Mouse (Mus musculus): Measurements from ENCODE around the gene Snx21. TPM values are rescaled to one million over a fixed set of nuclear protein-coding genes. Genes with fewer than 3 reads are reported as not detected.

The Snx21 gene
- polyA plus RNA-seq, 1 experiment from 2014 or later = 41.4 TPM

GRCm38 (mm10) chr2:164752454-164752853 is 33.2 kb upstream of the Snx21 start:
- Histone ChIP-seq H3K4me2 (ENCODE audit: low read length) (no peak overlapping the region), H3K9me3 (replicated peaks; ENCODE audit: control insufficient read depth, low read length, poor library complexity, severe bottlenecking) (no peaks in the 10 kb centered on the region), H3K9ac (ENCODE audit: low read depth, low read length) (no peak overlapping the region), H3K27ac (ENCODE audit: low read length) (no peak overlapping the region), H3K4me1 (ENCODE audit: control insufficient read depth, insufficient read depth, low read length) (peaks cover 8% of the 10 kb centered on the region), H3K36me3 (ENCODE audit: control insufficient read depth, insufficient read depth, low read length) (peaks cover 29% of the 10 kb centered on the region), H3K4me3 (ENCODE audit: low read depth, low read length) (no peak overlapping the region), H3K27me3 (ENCODE audit: control insufficient read depth, insufficient read depth, low read depth, low read length) (no peaks in the 10 kb centered on the region)
- ATAC-seq = no peak
- 96% methylated on average over 2 of the region's 2 CpGs for WGBS

GRCm38 (mm10) chr2:164754105-164754504 is 31.5 kb upstream of the Snx21 start:
- no peak for ATAC-seq
- WGBS = 91% methylated on average over 11 of the region's 11 CpGs
- no peaks in the 10 kb centered on the region for H3K9me3 ChIP-seq (replicated peaks; ENCODE audit: control insufficient read depth, low read length, poor library complexity, severe bottlenecking)

GRCm38 (mm10) chr2:164754800-164755199 is 30.8 kb upstream of the Snx21 start:
- no peak for ATAC-seq
- Histone ChIP-seq H3K4me2 (ENCODE audit: low read length) (no peak overlapping the region), H3K9ac (ENCODE audit: low read depth, low read length) (no peak overlapping the region), H3K4me3 (ENCODE audit: low read depth, low read length) (no peak overlapping the region), H3K4me1 (ENCODE audit: control insufficient read depth, insufficient read depth, low read length) (no peaks in the 10 kb centered on the region), H3K27me3 (ENCODE audit: control insufficient read depth, insufficient read depth, low read depth, low read length) (no peaks in the 10 kb centered on the region), H3K9me3 (replicated peaks; ENCODE audit: control insufficient read depth, low read length, poor library complexity, severe bottlenecking) (no peaks in the 10 kb centered on the region), H3K27ac (ENCODE audit: low read length) (no peak overlapping the region), H3K36me3 (ENCODE audit: control insufficient read depth, insufficient read depth, low read length) (peaks cover 36% of the 10 kb centered on the region)
- 92% methylated on average over 2 of the region's 2 CpGs for WGBS

More at GRCm38 (mm10) chr2:164754105-164754504, 31.5 kb upstream of the Snx21 start:
- H3K27ac ChIP-seq (ENCODE audit: low read length) = no peak overlapping the region
- no peak overlapping the region for H3K4me3 ChIP-seq (ENCODE audit: low read depth, low read length)
- H3K4me1 ChIP-seq (ENCODE audit: control insufficient read depth, insufficient read depth, low read length) = no peaks in the 10 kb centered on the region
- H3K27me3 ChIP-seq (ENCODE audit: control insufficient read depth, insufficient read depth, low read depth, low read length) = no peaks in the 10 kb centered on the region
- H3K9ac ChIP-seq (ENCODE audit: low read depth, low read length) = no peak overlapping the region
- peaks cover 34% of the 10 kb centered on the region for H3K36me3 ChIP-seq (ENCODE audit: control insufficient read depth, insufficient read depth, low read length)
- H3K4me2 ChIP-seq (ENCODE audit: low read length) = no peak overlapping the region

- no peak for ATAC-seq
- H3K4me1 ChIP-seq (ENCODE audit: control insufficient read depth, insufficient read depth, low read length) = no peaks in the 10 kb centered on the region
- H3K27me3 ChIP-seq (ENCODE audit: control insufficient read depth, insufficient read depth, low read depth, low read length) = no peaks in the 10 kb centered on the region
- H3K36me3 ChIP-seq (ENCODE audit: control insufficient read depth, insufficient read depth, low read length) = peaks cover 43% of the 10 kb centered on the region
- H3K9me3 ChIP-seq (replicated peaks; ENCODE audit: control insufficient read depth, low read length, poor library complexity, severe bottlenecking) = no peaks in the 10 kb centered on the region
- H3K4me2 ChIP-seq (ENCODE audit: low read length) = no peak overlapping the region
- H3K9ac ChIP-seq (ENCODE audit: low read depth, low read length) = no peak overlapping the region
- no peak overlapping the region for H3K27ac ChIP-seq (ENCODE audit: low read length)
- H3K4me3 ChIP-seq (ENCODE audit: low read depth, low read length) = no peak overlapping the region
- WGBS = 93% methylated on average over 11 of the region's 11 CpGs
These were observed 27.8 kb upstream of the Snx21 start for GRCm38 (mm10) chr2:164757841-164758240.

- H3K9me3 ChIP-seq (replicated peaks; ENCODE audit: control insufficient read depth, low read length, poor library complexity, severe bottlenecking) = no peaks in the 10 kb centered on the region
- no peak overlapping the region for H3K4me2 ChIP-seq (ENCODE audit: low read length)
- 89% methylated on average over 1 of the region's 1 CpGs for WGBS
- H3K4me1 ChIP-seq (ENCODE audit: control insufficient read depth, insufficient read depth, low read length) = no peaks in the 10 kb centered on the region
- no peak overlapping the region for H3K9ac ChIP-seq (ENCODE audit: low read depth, low read length)
- no peaks in the 10 kb centered on the region for H3K27me3 ChIP-seq (ENCODE audit: control insufficient read depth, insufficient read depth, low read depth, low read length)
- H3K4me3 ChIP-seq (ENCODE audit: low read depth, low read length) = no peak overlapping the region
- no peak for ATAC-seq
- H3K27ac ChIP-seq (ENCODE audit: low read length) = no peak overlapping the region
- H3K36me3 ChIP-seq (ENCODE audit: control insufficient read depth, insufficient read depth, low read length) = peaks cover 43% of the 10 kb centered on the region
These were observed 26.9 kb upstream of the Snx21 start for GRCm38 (mm10) chr2:164758692-164759091.

GRCm38 (mm10) chr2:164760059-164760833 is 25.4 kb upstream of the Snx21 start:
- Histone ChIP-seq H3K9me3 (replicated peaks; ENCODE audit: control insufficient read depth, low read length, poor library complexity, severe bottlenecking) (no peaks in the 10 kb centered on the region), H3K4me2 (ENCODE audit: low read length) (no peak overlapping the region), H3K36me3 (ENCODE audit: control insufficient read depth, insufficient read depth, low read length) (peaks cover 42% of the 10 kb centered on the region), H3K27me3 (ENCODE audit: control insufficient read depth, insufficient read depth, low read depth, low read length) (no peaks in the 10 kb centered on the region), H3K4me3 (ENCODE audit: low read depth, low read length) (no peak overlapping the region), H3K4me1 (ENCODE audit: control insufficient read depth, insufficient read depth, low read length) (no peaks in the 10 kb centered on the region), H3K27ac (ENCODE audit: low read length) (no peak overlapping the region), H3K9ac (ENCODE audit: low read depth, low read length) (no peak overlapping the region)
- no peak for ATAC-seq
- 82% methylated on average over 4 of the region's 4 CpGs for WGBS

GRCm38 (mm10) chr2:164761502-164761901 is 24.1 kb upstream of the Snx21 start:
- H3K4me2 ChIP-seq (ENCODE audit: low read length) = no peak overlapping the region
- H3K27me3 ChIP-seq (ENCODE audit: control insufficient read depth, insufficient read depth, low read depth, low read length) = no peaks in the 10 kb centered on the region
- no peaks in the 10 kb centered on the region for H3K9me3 ChIP-seq (replicated peaks; ENCODE audit: control insufficient read depth, low read length, poor library complexity, severe bottlenecking)
- no peaks in the 10 kb centered on the region for H3K4me1 ChIP-seq (ENCODE audit: control insufficient read depth, insufficient read depth, low read length)
- WGBS = 97% methylated on average over 2 of the region's 2 CpGs
- H3K4me3 ChIP-seq (ENCODE audit: low read depth, low read length) = no peak overlapping the region
- H3K27ac ChIP-seq (ENCODE audit: low read length) = no peak overlapping the region
- H3K9ac ChIP-seq (ENCODE audit: low read depth, low read length) = no peak overlapping the region
- peaks cover 30% of the 10 kb centered on the region for H3K36me3 ChIP-seq (ENCODE audit: control insufficient read depth, insufficient read depth, low read length)
- no peak for ATAC-seq

GRCm38 (mm10) chr2:164761971-164762370 is 23.7 kb upstream of the Snx21 start:
- Histone ChIP-seq H3K4me1 (ENCODE audit: control insufficient read depth, insufficient read depth, low read length) (no peaks in the 10 kb centered on the region), H3K27me3 (ENCODE audit: control insufficient read depth, insufficient read depth, low read depth, low read length) (no peaks in the 10 kb centered on the region), H3K9ac (ENCODE audit: low read depth, low read length) (no peak overlapping the region), H3K27ac (ENCODE audit: low read length) (no peak overlapping the region), H3K9me3 (replicated peaks; ENCODE audit: control insufficient read depth, low read length, poor library complexity, severe bottlenecking) (no peaks in the 10 kb centered on the region), H3K36me3 (ENCODE audit: control insufficient read depth, insufficient read depth, low read length) (peaks cover 27% of the 10 kb centered on the region), H3K4me3 (ENCODE audit: low read depth, low read length) (no peak overlapping the region), H3K4me2 (ENCODE audit: low read length) (no peak overlapping the region)
- ATAC-seq = no peak
- 99% methylated on average over 4 of the region's 4 CpGs for WGBS

- H3K27me3 ChIP-seq (ENCODE audit: control insufficient read depth, insufficient read depth, low read depth, low read length) = no peaks in the 10 kb centered on the region
- WGBS = 86% methylated on average over 7 of the region's 7 CpGs
- H3K4me1 ChIP-seq (ENCODE audit: control insufficient read depth, insufficient read depth, low read length) = no peaks in the 10 kb centered on the region
- no peak overlapping the region for H3K4me3 ChIP-seq (ENCODE audit: low read depth, low read length)
- no peak for ATAC-seq
- no peaks in the 10 kb centered on the region for H3K9me3 ChIP-seq (replicated peaks; ENCODE audit: control insufficient read depth, low read length, poor library complexity, severe bottlenecking)
- no peak overlapping the region for H3K4me2 ChIP-seq (ENCODE audit: low read length)
- H3K36me3 ChIP-seq (ENCODE audit: control insufficient read depth, insufficient read depth, low read length) = peaks cover 24% of the 10 kb centered on the region
- H3K27ac ChIP-seq (ENCODE audit: low read length) = no peak overlapping the region
- no peak overlapping the region for H3K9ac ChIP-seq (ENCODE audit: low read depth, low read length)
These were observed 23.0 kb upstream of the Snx21 start for GRCm38 (mm10) chr2:164762593-164762992.
